Mouse (Mus musculus) lung, postnatal 14 days (tissue): ENCODE results near the gene Cfap300.

ENCODE experiments used
- DNase-seq: peaks from one replicate; pipeline ENCODE4 v3.0.0; 2021

Gene Cfap300

GRCm38 (mm10) chr9:8042338-8043043 lies at the start of gene Cfap300:
Cfap300 (minus strand) TSS chr9:8042823.
- DNase-seq = peak; percentile 97

DNA sequence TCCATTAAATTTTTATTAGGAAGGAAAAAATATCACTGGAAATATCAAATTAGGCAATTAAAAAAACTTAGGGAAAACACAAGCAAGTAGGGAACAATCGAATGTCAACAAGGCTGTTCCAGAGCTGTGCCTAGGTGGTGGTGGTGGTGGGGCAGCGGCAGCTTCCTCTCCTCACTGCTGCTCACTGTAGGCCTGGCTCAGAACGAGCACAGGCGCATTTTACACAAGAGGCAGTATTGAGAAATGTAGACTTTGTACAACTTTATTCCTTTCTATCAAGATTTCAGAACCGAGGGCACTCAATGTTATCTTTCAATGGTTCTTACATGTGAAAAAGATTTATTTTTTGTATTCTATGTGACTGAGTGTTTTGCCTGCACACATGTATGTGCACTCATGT lies 36.3 kb upstream of the Cfap300 start:
- DNase-seq = no peak

DNA sequence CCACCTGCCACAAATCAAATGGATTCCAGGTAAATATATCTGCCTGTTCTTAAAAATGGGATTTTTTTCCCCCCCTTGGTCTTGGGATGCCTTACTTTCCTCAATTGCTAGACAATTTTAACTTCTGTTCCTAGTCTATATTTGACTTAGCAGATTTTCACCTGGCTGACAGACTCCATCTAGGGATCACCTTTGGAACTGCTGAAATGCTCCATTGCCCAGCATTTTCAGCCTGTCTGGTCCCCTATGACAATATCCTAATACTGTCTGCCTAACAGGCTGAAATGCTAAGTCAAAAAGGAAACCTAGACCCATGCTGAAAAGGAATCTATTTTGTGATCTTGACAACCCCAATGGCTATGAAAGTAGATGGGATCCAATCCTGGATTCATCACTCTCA lies 31.7 kb upstream of the Cfap300 start:
- DNase-seq = peak; percentile 19

- no peak for DNase-seq
Measured at GRCm38 (mm10) chr9:8073203-8073755, 30.7 kb upstream of the Cfap300 start.

DNA sequence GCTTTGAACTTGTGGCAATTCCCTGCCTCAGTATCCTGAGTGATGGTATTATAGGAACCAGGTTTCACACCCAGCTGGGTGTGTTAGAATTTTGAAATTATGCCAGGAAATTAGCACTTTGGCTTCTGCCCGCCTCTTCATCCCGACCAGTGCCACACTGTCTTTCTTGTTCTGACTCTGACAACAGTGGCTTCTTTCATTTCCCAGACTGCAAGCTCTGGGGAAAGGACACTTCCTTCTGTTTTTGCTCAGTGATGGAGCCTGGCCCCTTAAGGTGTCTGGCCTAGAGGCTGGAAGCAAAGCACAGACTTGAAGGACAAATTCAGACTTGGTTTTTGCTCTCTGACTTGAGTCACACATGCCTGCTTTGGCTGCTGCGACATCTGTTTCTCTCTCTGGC lies 17.0 kb upstream of the Cfap300 start:
- no peak for DNase-seq

GRCm38 (mm10) chr9:8054831-8055230 lies 12.2 kb upstream of the Cfap300 start:
- DNase-seq = no peak

DNA sequence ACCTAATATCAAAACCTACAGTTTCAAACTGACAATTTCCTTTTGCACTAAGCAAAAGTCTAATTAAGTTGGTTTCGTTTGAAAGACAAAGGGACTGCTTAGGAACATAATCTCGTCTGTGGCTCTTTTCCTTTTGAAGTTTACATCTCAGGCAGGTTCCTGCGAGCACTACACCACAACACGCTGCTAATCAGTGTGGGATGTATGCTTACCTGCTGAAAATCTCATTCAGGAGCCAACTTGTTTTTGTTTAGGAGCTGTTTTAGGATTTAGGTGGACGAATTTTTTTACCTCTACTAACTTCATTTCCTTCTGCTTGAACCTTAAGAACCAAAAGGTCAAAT lies 393 bp upstream of the Cfap300 start:
- no peak for DNase-seq

- DNase-seq = peak; percentile 30
Measured at GRCm38 (mm10) chr9:8035546-8035945, 7.1 kb downstream of the Cfap300 start.

- no peak for DNase-seq
Measured at GRCm38 (mm10) chr9:8035091-8035490, 7.5 kb downstream of the Cfap300 start.

DNA sequence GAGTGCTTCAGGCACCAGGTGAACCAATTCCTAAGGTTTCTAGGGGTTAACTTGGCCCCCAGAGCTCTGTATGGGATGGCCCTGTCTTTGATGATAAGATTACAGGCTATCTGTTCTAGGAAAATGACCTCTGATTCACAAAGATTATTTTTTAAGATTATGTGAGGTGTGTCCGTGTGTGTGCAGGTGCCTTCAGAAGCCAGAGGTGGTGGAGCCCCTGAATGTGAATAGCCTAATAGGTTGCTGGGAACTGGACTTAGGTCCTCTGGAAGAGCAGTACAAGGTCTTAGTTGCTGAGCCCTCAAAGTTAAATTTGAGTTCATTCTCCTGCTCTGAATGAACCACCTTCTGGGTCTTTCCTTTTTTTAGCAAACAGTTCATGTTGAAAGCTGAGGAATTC lies 8.5 kb downstream of the Cfap300 start:
- DNase-seq = no peak

DNA sequence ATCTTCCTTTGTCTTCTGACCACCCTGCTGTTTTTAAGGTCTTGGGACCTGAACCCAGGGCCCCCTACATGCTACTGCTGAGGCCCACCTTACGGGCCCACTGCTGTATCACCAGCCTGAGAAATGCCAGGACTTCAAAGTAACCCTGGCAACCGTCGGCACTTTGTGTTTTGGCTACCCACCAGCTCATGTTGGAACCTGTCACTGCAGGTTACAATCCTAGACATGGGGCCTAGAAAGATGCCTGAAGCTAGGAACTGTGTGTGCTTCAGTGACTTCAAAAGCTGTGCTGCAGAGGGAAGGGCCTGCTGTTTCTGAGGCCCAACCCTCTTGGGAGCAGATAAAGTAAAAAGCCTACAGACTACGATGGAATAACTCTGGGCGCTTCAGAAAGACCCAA lies 9.8 kb downstream of the Cfap300 start:
- no peak for DNase-seq

DNA sequence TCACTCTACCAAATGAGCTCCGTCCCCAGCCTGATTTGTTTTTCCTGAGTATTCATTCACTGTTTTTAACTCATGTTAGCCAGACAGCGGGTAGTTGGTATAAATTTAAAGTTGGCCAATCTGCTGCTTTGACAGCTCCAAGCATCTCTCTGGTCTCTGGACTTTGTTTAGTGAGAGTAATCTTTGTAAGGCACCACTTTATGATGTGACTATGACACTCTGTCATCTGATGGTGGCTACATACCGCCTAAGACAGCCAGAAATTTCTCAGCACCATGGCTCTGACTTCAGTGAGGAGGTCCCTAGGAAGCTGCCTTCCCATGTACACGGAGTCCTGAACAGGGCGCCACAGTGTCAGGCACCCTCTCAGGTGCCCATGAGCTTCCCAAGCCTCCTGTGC lies 24.0 kb downstream of the Cfap300 start:
- DNase-seq = no peak

- DNase-seq = peak; percentile 15
Measured at GRCm38 (mm10) chr9:8017253-8017913, 25.2 kb downstream of the Cfap300 start.

GRCm38 (mm10) chr9:8004370-8004991 lies 38.1 kb downstream of the Cfap300 start, which contains the start of gene Yap1:
Yap1 (minus strand) TSS chr9:8004596.
- DNase-seq = peak; percentile 91

GRCm38 (mm10) chr9:8003301-8004271 lies 39.0 kb downstream of the Cfap300 start:
- DNase-seq = peak; percentile 65

DNA sequence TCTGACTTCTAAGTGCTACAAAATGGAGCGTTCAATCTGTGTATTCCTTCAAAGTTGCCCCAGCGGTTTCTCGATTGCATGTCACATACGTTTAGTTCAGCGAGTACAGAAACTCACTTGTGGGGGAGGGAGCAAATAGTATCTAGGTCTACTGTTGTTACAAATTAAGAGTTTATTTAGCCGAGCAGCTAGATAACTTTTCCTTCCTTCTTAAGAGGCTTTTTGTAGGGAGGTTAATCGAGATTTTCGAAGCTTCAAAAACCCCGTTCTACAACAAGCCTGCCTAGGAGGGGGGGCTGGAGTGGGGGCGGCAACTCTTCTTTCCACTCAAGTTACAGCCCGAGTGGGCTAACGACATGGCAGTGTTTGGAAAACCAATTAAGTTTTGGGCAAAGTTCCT lies 39.8 kb downstream of the Cfap300 start:
- DNase-seq = no peak

DNA sequence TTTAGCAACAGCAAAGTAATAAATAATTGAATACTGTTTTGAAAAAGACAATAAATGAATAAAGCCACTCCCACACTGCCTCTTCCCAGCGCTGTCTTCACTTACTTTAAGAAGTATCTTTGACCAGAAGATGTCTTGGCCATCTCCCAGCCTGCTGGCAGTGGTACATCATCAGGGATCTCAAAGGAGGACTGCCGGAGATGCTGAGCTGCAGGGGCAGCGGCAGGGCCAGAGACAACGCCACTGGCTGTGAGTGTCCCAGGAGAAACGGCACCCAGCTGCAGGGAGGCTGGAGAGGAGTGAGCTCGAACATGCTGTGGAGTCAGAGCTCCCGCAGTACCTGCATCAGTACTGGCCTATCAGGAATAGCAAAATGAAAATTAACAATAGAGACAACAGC lies 41.3 kb downstream of the Cfap300 start:
- no peak for DNase-seq

- DNase-seq = no peak
Measured at GRCm38 (mm10) chr9:7994275-7994674, 48.3 kb downstream of the Cfap300 start.

- peak; percentile 28 for DNase-seq
Measured at GRCm38 (mm10) chr9:7992651-7993050, 50.0 kb downstream of the Cfap300 start.

GRCm38 (mm10) chr9:7990897-7991296 lies 51.7 kb downstream of the Cfap300 start:
- peak; percentile 16 for DNase-seq

DNA sequence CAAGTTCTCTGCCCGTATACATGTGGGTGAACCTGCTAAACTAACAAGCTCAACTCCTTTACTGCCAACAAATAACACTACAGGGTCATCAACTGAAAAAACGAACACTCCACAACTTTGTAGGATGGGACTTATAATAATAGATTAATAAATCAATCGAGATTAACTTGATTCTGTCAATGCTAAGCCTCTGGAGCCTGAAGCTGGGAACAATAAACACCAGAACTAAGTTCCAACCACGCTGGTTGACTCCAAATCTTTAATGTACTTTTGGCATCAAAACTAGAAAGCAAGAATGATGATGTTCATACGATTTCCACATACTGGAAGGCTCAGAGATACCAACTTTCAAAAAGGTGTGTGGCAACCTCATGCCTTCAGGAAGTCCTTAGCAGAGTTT lies 55.5 kb downstream of the Cfap300 start:
- DNase-seq = no peak

- no peak for DNase-seq
Measured at GRCm38 (mm10) chr9:7984287-7984686, 58.3 kb downstream of the Cfap300 start.

- no peak for DNase-seq
Measured at GRCm38 (mm10) chr9:7983665-7984064, 59.0 kb downstream of the Cfap300 start.
